Mouse (Mus musculus) inflammation-experienced regulatory T-cells, adult 6 months (primary cell): ENCODE results near the gene Tm9sf2. TPM values are rescaled to one million over a fixed set of nuclear protein-coding genes. Genes with fewer than 3 reads are reported as not detected.
"Not testable (repeated sequence)": the region's sequence is repeated elsewhere in the genome, so short reads cannot be mapped to it uniquely, and the experiment has no call there.

Source experiments
- ATAC-seq: one replicate; pipeline ENCODE4 v1.8.0; 2017
- polyA plus RNA-seq, 3 experiments: library from polyadenylated mRNA; unstranded; fragments of 100-300 nt; shearing (Covaris generic); gene quantifications; one replicate each; pipeline ENCODE4 v1.2.1; 2017

Gene Tm9sf2
- polyA plus RNA-seq, 3 experiments from 2014 or later, result 59.0 to 98.1 (median 74.1) TPM

- ATAC-seq, result not testable (repeated sequence)
Measured at GRCm38 (mm10) chr14:122101890-122102289, 4.9 kb upstream of the Tm9sf2 start.

GRCm38 (mm10) chr14:122104881-122105280 lies 2.0 kb upstream of the Tm9sf2 start:
- ATAC-seq, result peak; percentile 87

- ATAC-seq, result no peak
Measured at GRCm38 (mm10) chr14:122105391-122106285, 1.2 kb upstream of the Tm9sf2 start.

- no peak for ATAC-seq
Measured at GRCm38 (mm10) chr14:122107481-122108214, 810 bp downstream of the Tm9sf2 start.

GRCm38 (mm10) chr14:122111681-122112080 lies 4.8 kb downstream of the Tm9sf2 start:
- ATAC-seq, result no peak

GRCm38 (mm10) chr14:122112311-122112710 lies 5.5 kb downstream of the Tm9sf2 start:
- no peak for ATAC-seq

GRCm38 (mm10) chr14:122116200-122116599 lies 9.4 kb downstream of the Tm9sf2 start:
- no peak for ATAC-seq

GRCm38 (mm10) chr14:122130111-122130797 lies 23.4 kb downstream of the Tm9sf2 start:
- peak; percentile 72 for ATAC-seq

- ATAC-seq, result no peak
Measured at GRCm38 (mm10) chr14:122131644-122132043, 24.8 kb downstream of the Tm9sf2 start.

GRCm38 (mm10) chr14:122136368-122136928 lies 29.6 kb downstream of the Tm9sf2 start:
- ATAC-seq, result no peak

GRCm38 (mm10) chr14:122137234-122137633 lies 30.4 kb downstream of the Tm9sf2 start:
- no peak for ATAC-seq

- ATAC-seq, result no peak
Measured at GRCm38 (mm10) chr14:122140126-122140525, 33.3 kb downstream of the Tm9sf2 start.

GRCm38 (mm10) chr14:122143585-122144269 lies 36.9 kb downstream of the Tm9sf2 start:
- ATAC-seq, result no peak

- ATAC-seq, result no peak
Measured at GRCm38 (mm10) chr14:122145374-122145773, 38.5 kb downstream of the Tm9sf2 start.

GRCm38 (mm10) chr14:122150616-122151015 lies 43.8 kb downstream of the Tm9sf2 start:
- no peak for ATAC-seq

GRCm38 (mm10) chr14:122157738-122158137 lies 50.9 kb downstream of the Tm9sf2 start:
- ATAC-seq, result no peak

GRCm38 (mm10) chr14:122160916-122161315 lies 54.1 kb downstream of the Tm9sf2 start:
- no peak for ATAC-seq

- no peak for ATAC-seq
Measured at GRCm38 (mm10) chr14:122168912-122169311, 62.1 kb downstream of the Tm9sf2 start.

- no peak for ATAC-seq
Measured at GRCm38 (mm10) chr14:122170202-122170781, 63.5 kb downstream of the Tm9sf2 start.

GRCm38 (mm10) chr14:122171031-122171430 lies 64.2 kb downstream of the Tm9sf2 start:
- ATAC-seq, result no peak

- no peak for ATAC-seq
Measured at GRCm38 (mm10) chr14:122176263-122176798, 69.5 kb downstream of the Tm9sf2 start.
